Mouse (Mus musculus): ENCODE measurements at regions not wholly inside any gene's neighbourhood (a gene's known extent, or its start where the extent isn't known, plus 50 kb on each side); places are given as distances from the start of the nearest gene placed in this dataset.

GRCm38 (mm10) chr13:14789827-14790226 lies 159.9 kb downstream of the AW209491 start:
- no peak for DNase-seq (ENCODE audit: extremely low spot score)

GRCm38 (mm10) chr13:14800246-14800645 lies 170.3 kb downstream of the AW209491 start:
- no peak for DNase-seq (ENCODE audit: extremely low spot score)

DNA sequence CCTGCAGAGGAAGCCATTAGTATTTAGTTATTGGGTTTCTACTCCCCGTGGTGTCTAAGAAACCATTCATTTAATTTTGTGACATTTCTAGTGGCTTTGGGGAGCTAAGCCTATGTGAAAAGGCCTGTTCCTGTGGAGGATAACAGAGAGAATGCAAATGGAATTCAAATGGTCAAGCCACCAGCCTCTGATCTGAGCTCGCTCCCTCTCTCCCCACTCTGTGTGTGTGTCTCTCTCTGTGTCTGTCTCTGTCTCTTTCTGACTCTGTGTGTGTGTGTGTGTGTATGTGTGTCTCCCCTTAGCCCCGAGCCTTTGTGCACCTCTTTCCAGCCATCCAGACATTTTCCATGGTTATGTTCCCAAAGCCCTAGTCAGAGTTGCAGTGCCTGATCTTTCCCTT lies 171.1 kb downstream of the AW209491 start:
- DNase-seq (ENCODE audit: extremely low spot score), result peak; percentile 6

DNA sequence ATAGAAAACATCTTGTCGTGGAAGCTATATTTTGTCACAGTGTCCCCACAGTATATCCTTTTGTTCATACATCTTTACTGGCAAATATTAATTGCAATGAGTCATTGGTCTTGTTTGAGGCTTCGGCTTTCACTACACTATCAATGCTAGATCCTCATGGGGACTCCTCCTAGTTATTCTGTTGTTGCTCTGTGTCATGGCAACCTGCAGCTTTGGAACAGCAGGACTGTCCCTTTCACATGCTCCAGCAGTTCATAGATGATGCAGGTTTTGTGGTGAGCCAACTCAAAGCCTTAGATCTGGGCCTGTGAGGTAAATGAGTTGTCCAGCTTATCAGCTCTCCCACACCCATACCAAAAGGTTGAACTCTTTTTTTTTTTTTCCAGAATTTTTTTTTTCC lies 172.4 kb downstream of the AW209491 start:
- no peak for DNase-seq (ENCODE audit: extremely low spot score)

- no peak for DNase-seq (ENCODE audit: extremely low spot score)
These were observed 205.4 kb downstream of the AW209491 start for GRCm38 (mm10) chr13:14835362-14835761.

Measured in embryo, embryonic 9.5 days (tissue).